Mouse (Mus musculus) lung, postnatal 0 days (tissue): ENCODE data around the gene Ldhb. TPM values are rescaled to one million over a fixed set of nuclear protein-coding genes. Genes with fewer than 3 reads are reported as not detected.
"Not testable (repeated sequence)": the region's sequence is repeated elsewhere in the genome, so short reads cannot be mapped to it uniquely, and the experiment has no call there.

Experiments used
- ATAC-seq: fragments of 200-750 bp; cut with Nextera tagmentation; 2 replicates; pipeline ENCODE4 v1.8.0; 2017; ENCODE audit warnings: moderate library complexity
- DNase-seq: peaks from one replicate; pipeline ENCODE4 v3.0.0-alpha.2; 2016; ENCODE audit warnings: low spot score
- H3K27ac ChIP-seq: fragments of 300-500 bp; sonication (generic); 2 replicates; pipeline ENCODE4 v1.5.1; 2014; ENCODE audit warnings: antibody characterized with exemption, mild to moderate bottlenecking, low read length, mixed read lengths
- H3K27me3 ChIP-seq: fragments of 300-500 bp; sonication (generic); replicated peaks from 2 replicates; pipeline ENCODE4 v1.6.1; 2014; ENCODE audit warnings: low read length, mixed read lengths; ENCODE audit not compliant: insufficient read depth
- H3K36me3 ChIP-seq: fragments of 300-500 bp; sonication (generic); 2 replicates; pipeline ENCODE4 v1.6.1; 2014; ENCODE audit warnings: low read length, mixed read lengths; ENCODE audit not compliant: insufficient read depth
- H3K4me1 ChIP-seq: fragments of 300-500 bp; sonication (generic); 2 replicates; pipeline ENCODE4 v1.6.1; 2014; ENCODE audit warnings: antibody characterized with exemption, low read depth, low read length, mixed read lengths; ENCODE audit not compliant: insufficient read depth
- H3K4me2 ChIP-seq: fragments of 300-500 bp; sonication (generic); replicated peaks from 2 replicates; pipeline ENCODE4 v1.6.1; 2014; ENCODE audit warnings: low read depth, mild to moderate bottlenecking, low read length, moderate library complexity, mixed read lengths
- H3K4me3 ChIP-seq: fragments of 300-500 bp; sonication (generic); 2 replicates; pipeline ENCODE4 v1.5.1; 2014; ENCODE audit warnings: low read depth, low read length
- H3K9ac ChIP-seq: fragments of 300-500 bp; sonication (generic); replicated peaks from 2 replicates; pipeline ENCODE4 v1.6.1; 2014; ENCODE audit warnings: low read depth, mild to moderate bottlenecking
- H3K9me3 ChIP-seq: fragments of 300-500 bp; sonication (generic); 2 replicates; pipeline ENCODE4 v1.6.1; 2016; ENCODE audit warnings: low read length, mixed read lengths
- CTCF ChIP-seq: IDR thresholded peaks from 2 replicates; pipeline ENCODE4 v1.5.1; 2016; ENCODE audit warnings: antibody characterized with exemption, mild to moderate bottlenecking
- EP300 ChIP-seq: IDR thresholded peaks from 2 replicates; pipeline ENCODE4 v1.6.1; 2016; ENCODE audit warnings: antibody characterized with exemption, mild to moderate bottlenecking, control low read depth
- WGBS: fragments of 180-500 bp; shearing (Covaris S2); extraction: QIAGEN DNeasy Blood & Tissue Kit; methylation state at CpG from one replicate; pipeline ENCODE4 v1.1.7; 2014; 5-methylcytosine and 5-hydroxymethylcytosine counted together
- polyA plus RNA-seq: library from polyadenylated mRNA; unstranded; fragments of >200 nt; fragmentation: Nextera tagmentation; extraction: Ambion mirVana; gene quantifications from 2 replicates; pipeline ENCODE4 v1.2.1, GENCODE M21; 2015

Gene Ldhb
- polyA plus RNA-seq, 1 experiment from 2014 or later, result 182 TPM

DNA sequence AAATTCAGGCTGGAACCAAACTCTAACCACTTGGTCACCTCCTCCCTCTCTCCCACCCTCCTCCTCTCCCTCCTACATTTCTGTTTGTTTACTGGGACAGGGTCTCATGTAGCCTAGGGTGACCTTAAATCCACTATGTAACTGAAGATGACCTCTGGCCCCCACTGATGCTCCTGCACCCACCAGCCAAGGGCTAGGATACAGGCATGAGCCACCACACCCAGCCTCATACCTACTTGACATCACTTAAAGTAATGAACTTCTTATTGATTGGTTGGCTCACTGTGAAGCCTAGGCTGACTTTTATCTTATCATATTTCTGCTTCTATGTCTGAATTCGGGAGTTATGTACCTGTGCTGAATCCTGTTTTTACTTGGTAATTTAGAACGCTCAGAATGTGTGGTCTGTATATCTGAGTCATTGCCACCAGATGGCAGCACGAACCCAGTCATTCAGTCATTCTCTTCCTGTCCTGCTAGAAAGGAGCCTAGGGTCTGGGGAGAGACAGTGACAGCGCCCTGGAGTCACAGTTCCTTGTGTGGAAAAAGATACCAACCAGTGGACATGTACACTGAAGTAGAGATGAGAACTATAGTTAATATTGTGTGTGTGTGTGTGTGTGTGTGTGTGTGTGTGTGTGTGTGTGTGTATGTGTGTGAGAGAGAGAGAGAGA is 17.0 kb upstream of the Ldhb start:
- Histone ChIP-seq H3K9me3 (no peaks in the 10 kb centered on the region), H3K9ac (no peak overlapping the region), H3K27ac (no peak overlapping the region), H3K4me3 (no peak overlapping the region), H3K27me3 (no peaks in the 10 kb centered on the region), H3K4me2 (no peak overlapping the region), H3K4me1 (0 out of 2 replicates have a peak, but pooled peaks cover 2% of the 10 kb centered on the region), H3K36me3 (no peaks in the 10 kb centered on the region)
- no peak for TF ChIP-seq EP300
- TF ChIP-seq CTCF, result peak; percentile 91
- peak; percentile 75 for ATAC-seq
- WGBS, result 2% methylated on average over 4 of the region's 4 CpGs
- peak; percentile 80 for DNase-seq

DNA sequence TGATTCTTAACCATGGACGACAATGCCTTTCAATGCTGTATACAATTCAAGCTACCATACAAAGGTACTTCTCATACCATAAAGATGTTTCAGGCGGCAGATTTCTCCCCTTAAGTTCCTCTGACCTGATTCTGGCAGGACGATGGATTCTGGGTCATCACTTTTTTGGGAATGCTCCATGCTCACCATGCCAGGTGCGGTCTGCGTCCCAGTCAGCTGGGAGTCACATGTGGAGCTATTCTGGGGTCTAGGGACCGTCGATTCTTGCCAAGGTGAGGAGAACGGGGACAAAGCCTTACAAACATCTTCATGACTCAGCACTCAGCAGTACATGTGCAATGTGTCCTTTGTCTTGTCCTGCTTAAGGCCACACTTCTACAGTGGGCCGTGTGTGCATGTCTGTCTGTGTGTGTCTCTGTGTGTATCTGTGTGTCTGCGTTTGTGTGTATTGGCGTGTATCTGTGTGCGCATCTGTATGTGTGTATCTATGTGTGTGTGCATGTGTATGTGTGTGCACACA is 13.9 kb upstream of the Ldhb start:
- 80% methylated on average over 12 of the region's 12 CpGs for WGBS
- H3K36me3 ChIP-seq, result no peaks in the 10 kb centered on the region
- DNase-seq, result no peak
- H3K27ac ChIP-seq, result no peak overlapping the region
- H3K9me3 ChIP-seq, result no peaks in the 10 kb centered on the region
- no peak overlapping the region for H3K4me2 ChIP-seq
- no peak overlapping the region for H3K4me3 ChIP-seq
- no peak overlapping the region for H3K9ac ChIP-seq
- no peak for TF ChIP-seq CTCF
- TF ChIP-seq EP300, result no peak
- ATAC-seq, result no peak
- no peaks in the 10 kb centered on the region for H3K4me1 ChIP-seq
- H3K27me3 ChIP-seq, result no peaks in the 10 kb centered on the region

DNA sequence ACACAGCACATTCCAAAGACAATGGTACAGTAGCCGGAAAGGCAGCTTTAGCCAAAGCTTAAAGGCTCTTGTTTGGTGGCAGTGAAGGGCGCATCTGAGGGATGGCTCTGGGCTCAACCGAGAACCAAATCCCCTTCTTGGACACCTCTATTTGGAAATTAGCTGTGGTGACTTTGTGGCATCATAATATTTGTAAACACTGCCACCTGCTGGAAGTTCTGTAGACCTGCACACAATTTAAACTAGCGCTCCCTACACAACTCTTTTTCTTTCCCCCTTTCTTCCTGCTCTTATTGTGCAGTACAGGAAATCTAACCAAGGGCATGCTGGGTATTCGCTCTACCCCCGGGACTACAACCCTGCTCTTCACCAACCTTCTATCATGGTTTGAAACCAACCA is 11.4 kb upstream of the Ldhb start:
- WGBS, result 4% methylated on average over 6 of the region's 6 CpGs
- Histone ChIP-seq H3K9me3 (no peaks in the 10 kb centered on the region), H3K4me3 (no peak overlapping the region), H3K4me1 (no peaks in the 10 kb centered on the region), H3K36me3 (no peaks in the 10 kb centered on the region), H3K9ac (no peak overlapping the region), H3K27ac (no peak overlapping the region), H3K27me3 (no peaks in the 10 kb centered on the region), H3K4me2 (no peak overlapping the region)
- ATAC-seq, result no peak
- DNase-seq, result peak; percentile 75
- no peak for TF ChIP-seq EP300
- TF ChIP-seq CTCF, result peak; percentile 83

DNA sequence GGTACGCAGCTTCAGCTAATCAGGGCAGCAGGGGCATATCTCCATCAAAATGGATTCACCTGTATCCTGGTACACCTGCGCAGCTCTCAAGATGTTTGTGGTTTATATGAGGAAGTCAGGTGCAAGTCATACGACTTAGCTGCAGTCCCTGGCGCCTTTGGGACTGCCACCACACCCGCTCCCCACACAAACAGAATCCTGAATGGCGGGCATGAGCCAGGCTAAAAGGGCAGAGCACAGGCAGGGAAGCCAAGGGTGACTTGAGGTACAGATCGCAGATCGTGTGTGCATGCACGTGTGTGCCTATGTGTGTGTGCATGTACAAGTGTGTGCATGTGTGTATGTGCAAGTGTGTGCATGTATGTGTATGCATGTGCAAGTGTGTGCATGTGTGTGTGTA is 7.6 kb upstream of the Ldhb start:
- not testable (repeated sequence) for H3K4me1 ChIP-seq, ATAC-seq

DNA sequence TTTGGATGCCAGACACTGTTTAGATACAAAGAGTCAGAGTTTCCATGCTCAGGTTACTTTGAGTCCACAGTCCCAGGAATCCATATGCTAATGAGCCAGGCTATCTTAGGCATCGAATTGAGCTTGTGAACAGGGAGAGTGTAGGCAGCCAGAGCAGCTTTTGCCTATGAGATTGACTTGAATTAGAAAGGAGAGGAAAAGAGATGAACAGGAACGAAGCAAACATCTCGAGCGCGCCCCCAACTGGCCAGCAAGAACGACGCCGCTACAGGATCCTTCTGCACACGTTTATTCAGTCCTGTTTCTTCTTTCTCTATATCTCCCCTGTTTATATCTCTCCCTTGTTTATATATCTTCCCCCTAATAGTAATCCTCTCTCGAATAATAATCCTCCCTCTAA is 7.2 kb upstream of the Ldhb start:
- ATAC-seq, result no peak; the same call in 1 of the 2 replicates
- no peaks in the 10 kb centered on the region for H3K36me3 ChIP-seq
- no peak overlapping the region for H3K4me3 ChIP-seq
- TF ChIP-seq CTCF, result peak; percentile 66
- no peak for TF ChIP-seq EP300
- DNase-seq, result peak; percentile 46
- 5% methylated on average over 10 of the region's 10 CpGs for WGBS
- H3K9ac ChIP-seq, result no peak overlapping the region
- no peaks in the 10 kb centered on the region for H3K9me3 ChIP-seq
- H3K27ac ChIP-seq, result no peak overlapping the region
- H3K27me3 ChIP-seq, result no peaks in the 10 kb centered on the region
- H3K4me2 ChIP-seq, result no peak overlapping the region
- H3K4me1 ChIP-seq, result no peaks in the 10 kb centered on the region

More for the DNA sequence above, 7.6 kb upstream of the Ldhb start:
- H3K4me3 ChIP-seq, DNase-seq, H3K4me2 ChIP-seq, H3K27me3 ChIP-seq, H3K27ac ChIP-seq, H3K9ac ChIP-seq, H3K36me3 ChIP-seq, H3K9me3 ChIP-seq: not testable (repeated sequence)
- WGBS, result 71% methylated on average over 8 of the region's 9 CpGs

DNA sequence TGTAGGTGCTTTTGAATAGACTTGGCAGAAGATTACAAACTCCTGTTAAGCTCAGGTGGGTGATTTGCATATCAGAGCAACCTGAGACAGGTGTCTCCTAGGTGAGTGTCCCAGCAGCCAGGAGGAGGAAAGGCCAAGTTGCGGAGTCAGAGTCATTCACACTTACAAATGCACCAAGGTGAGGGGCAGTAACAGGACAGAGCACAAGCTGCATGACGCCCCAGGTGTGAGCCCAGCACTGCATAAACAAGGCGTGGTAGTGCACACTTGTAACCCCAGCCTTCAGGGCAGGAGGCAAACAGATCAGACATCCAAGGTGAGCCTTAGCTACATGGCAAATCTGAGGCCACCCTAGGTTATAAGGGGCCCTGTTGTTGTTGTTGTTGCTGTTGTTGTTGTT is 5.1 kb upstream of the Ldhb start:
- Histone ChIP-seq H3K36me3 (no peaks in the 10 kb centered on the region), H3K27me3 (no peaks in the 10 kb centered on the region), H3K4me1 (0 out of 2 replicates have a peak, but pooled peaks cover 4% of the 10 kb centered on the region), H3K4me3 (no peak overlapping the region), H3K27ac (no peak overlapping the region), H3K9ac (no peak overlapping the region), H3K4me2 (no peak overlapping the region), H3K9me3 (no peaks in the 10 kb centered on the region)
- WGBS, result 18% methylated on average over 3 of the region's 3 CpGs
- no peak for DNase-seq
- TF ChIP-seq EP300, result no peak
- TF ChIP-seq CTCF, result no peak
- ATAC-seq, result no peak
